Mouse (Mus musculus) gastrocnemius, postnatal 10 days (tissue): Measurements from ENCODE around the gene Ranbp2. TPM values are rescaled to one million over a fixed set of nuclear protein-coding genes. Genes with fewer than 3 reads are reported as not detected.
A peak's percentile ranks its signal among the peaks of the same experiment; 100 is the strongest.
"Not testable (repeated sequence)": the region's sequence is repeated elsewhere in the genome, so short reads cannot be mapped to it uniquely, and the experiment has no call there.

Experiments used
- DNase-seq: peaks from one replicate; pipeline ENCODE4 v3.0.0; 2021; ENCODE audit warnings: mixed read lengths
- total RNA-seq, 2 experiments: library from RNA; stranded (reverse); gene quantifications; 2 replicates each; pipeline ENCODE4 v1.2.3; 2021

Gene Ranbp2
- total RNA-seq, 2 experiments from 2014 or later, result 52.6 to 59.6 TPM

GRCm38 (mm10) chr10:58497320-58498284, 50.9 kb downstream of the Ranbp2 start, which contains the start of gene Ccdc138:
TSS of gene Ccdc138 (plus strand) at chr10:58497948.
- DNase-seq, result peak; percentile 91

- DNase-seq, result no peak
These were observed 51.8 kb downstream of the Ranbp2 start for GRCm38 (mm10) chr10:58498516-58498915.

GRCm38 (mm10) chr10:58529358-58529757, 82.6 kb downstream of the Ranbp2 start:
- DNase-seq, result no peak

- no peak for DNase-seq
These were observed 84.4 kb downstream of the Ranbp2 start for GRCm38 (mm10) chr10:58530896-58531790.

- no peak for DNase-seq
These were observed 85.5 kb downstream of the Ranbp2 start for GRCm38 (mm10) chr10:58532177-58532576.

- not testable (repeated sequence) for DNase-seq
These were observed 89.6 kb downstream of the Ranbp2 start for GRCm38 (mm10) chr10:58536276-58536675.

- DNase-seq, result no peak
These were observed 93.9 kb downstream of the Ranbp2 start for GRCm38 (mm10) chr10:58540613-58541012.

Other genes starting within 250 kb of the Ranbp2 start
- not detected for gene AW822073, start 222.0 kb upstream of the Ranbp2 start, total RNA-seq
- not detected for gene Duxf3, start 214.2 kb upstream of the Ranbp2 start, total RNA-seq
- not detected for gene Gm4981, start 210.2 kb upstream of the Ranbp2 start, total RNA-seq
- 10 to 100 TPM; 14.8 to 16.9 TPM for gene Gcc2, start 191.4 kb upstream of the Ranbp2 start, total RNA-seq
- 10 to 100 TPM; 79.4 to 94.4 TPM for gene Lims1, start 123.5 kb upstream of the Ranbp2 start, total RNA-seq
- 1 to 10 TPM in 1 of 2 experiments, under 1 TPM in 1; 0.99 to 1.2 TPM for gene Ccdc138, start 51.0 kb downstream of the Ranbp2 start, total RNA-seq
- gene Edar, start 228.7 kb downstream of the Ranbp2 start, total RNA-seq, result under 1 TPM; 0.40 to 0.52 TPM